Mouse (Mus musculus): ENCODE measurements around the gene Fastk.
A peak's percentile ranks its signal among the peaks of the same experiment; 100 is the strongest.

The Fastk gene

GRCm38 (mm10) chr5:24452691-24453233 lies 7.7 kb upstream of the Fastk start:
- DNase-seq (ENCODE audit: low spot score): peak; percentile 45

GRCm38 (mm10) chr5:24452030-24452690 lies 7.1 kb upstream of the Fastk start, which contains the start of gene Agap3:
Agap3 (plus strand) TSS chr5:24452177.
- no peak for DNase-seq (ENCODE audit: low spot score)

- DNase-seq (ENCODE audit: low spot score): peak; percentile 88
These were observed 6.4 kb upstream of the Fastk start for GRCm38 (mm10) chr5:24451264-24452029.

- DNase-seq (ENCODE audit: low spot score): peak; percentile 85
These were observed 2.7 kb upstream of the Fastk start, which contains the start of gene Tmub1 for GRCm38 (mm10) chr5:24447624-24448298. Tmub1 (minus strand) TSS chr5:24447854.

GRCm38 (mm10) chr5:24446630-24447029 lies 1.5 kb upstream of the Fastk start:
- DNase-seq (ENCODE audit: low spot score): no peak

- DNase-seq (ENCODE audit: low spot score): no peak
These were observed 467 bp upstream of the Fastk start for GRCm38 (mm10) chr5:24445428-24446080.

DNA sequence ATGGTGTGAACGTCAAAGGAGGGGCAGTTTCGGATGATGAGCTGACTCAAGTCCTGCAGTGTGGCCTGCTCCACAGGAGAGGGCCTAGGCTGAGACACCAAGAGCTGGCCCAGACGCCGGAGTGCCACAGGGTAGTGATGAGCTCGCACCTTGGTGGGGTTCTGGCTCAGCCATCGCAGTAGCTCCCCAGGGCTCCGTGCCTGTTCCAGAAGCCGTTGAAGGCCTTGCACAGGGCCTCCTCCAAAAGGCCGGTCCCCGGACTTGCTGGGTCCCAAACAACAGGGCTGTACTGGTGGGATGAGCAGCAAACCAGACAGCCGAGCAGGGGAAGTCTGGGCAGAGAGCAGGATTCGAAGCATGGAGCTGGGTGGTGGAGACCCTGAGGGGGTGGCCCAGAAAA lies 1.2 kb downstream of the Fastk start:
- DNase-seq (ENCODE audit: low spot score): no peak

- no peak for DNase-seq (ENCODE audit: low spot score)
These were observed 1.9 kb downstream of the Fastk start for GRCm38 (mm10) chr5:24443204-24443603.

DNA sequence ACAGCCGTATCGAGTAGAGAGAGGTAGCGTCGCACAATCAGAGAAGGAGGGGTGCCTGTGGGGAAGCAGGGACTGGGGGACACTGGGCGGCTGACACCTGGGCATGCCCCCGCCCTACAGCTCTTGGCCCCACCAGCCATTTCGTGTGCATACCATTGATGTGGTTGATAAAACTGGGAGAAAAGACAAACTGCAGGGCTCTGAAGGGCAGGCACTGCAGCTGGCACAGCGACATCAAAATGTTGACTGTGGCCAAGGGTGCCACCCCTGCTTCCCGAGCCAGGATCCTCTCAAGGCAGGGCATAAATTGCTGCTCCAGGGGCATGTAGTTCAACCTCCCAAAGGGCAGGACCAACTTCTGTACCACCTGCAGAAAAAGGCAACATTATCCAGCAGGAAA lies 3.1 kb downstream of the Fastk start:
- DNase-seq (ENCODE audit: low spot score): no peak

DNA sequence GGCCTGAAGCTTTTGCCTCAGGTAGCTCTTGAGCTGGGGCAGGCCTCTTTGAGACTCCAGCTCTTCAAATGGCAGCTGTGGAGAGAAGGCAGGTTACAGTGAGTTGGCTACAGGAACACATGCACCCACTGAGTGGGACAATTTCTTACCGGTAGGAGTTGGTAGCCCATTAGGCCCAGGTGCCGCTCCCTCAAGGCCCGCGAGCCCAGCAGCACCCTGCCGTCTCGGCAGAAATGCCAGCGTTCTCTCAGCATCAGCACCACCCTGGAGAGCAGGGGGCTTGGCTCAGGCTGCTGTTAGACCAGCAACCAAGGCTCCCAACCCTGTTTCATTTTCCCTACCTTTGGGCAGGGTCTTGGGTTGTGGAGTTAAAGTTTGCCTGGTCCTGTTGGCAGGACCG lies 3.9 kb downstream of the Fastk start:
- DNase-seq (ENCODE audit: low spot score): no peak

- no peak for DNase-seq (ENCODE audit: low spot score)
These were observed 11.1 kb downstream of the Fastk start for GRCm38 (mm10) chr5:24433993-24434392.

- no peak for DNase-seq (ENCODE audit: low spot score)
These were observed 16.5 kb downstream of the Fastk start for GRCm38 (mm10) chr5:24428596-24428995.

GRCm38 (mm10) chr5:24427981-24428402 lies 17.1 kb downstream of the Fastk start:
- DNase-seq (ENCODE audit: low spot score): peak; percentile 59

DNA sequence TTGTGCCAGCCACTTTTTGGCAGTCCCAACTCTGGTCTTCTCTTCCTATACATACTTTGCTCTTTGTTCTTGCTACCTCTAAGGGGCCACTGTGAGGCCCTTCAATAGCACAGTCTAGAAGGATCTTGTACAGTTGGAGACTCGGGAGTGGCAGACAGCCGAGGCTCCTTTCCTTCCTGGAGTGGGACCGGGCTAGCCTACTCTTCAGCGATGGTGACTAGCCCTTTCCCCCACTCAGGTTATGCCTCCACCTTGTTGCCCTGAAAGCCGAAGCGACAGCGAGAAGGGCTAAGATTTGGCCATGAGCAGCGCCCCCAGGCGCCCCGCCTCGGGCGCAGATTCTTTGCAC lies 17.8 kb downstream of the Fastk start:
- DNase-seq (ENCODE audit: low spot score): no peak

DNA sequence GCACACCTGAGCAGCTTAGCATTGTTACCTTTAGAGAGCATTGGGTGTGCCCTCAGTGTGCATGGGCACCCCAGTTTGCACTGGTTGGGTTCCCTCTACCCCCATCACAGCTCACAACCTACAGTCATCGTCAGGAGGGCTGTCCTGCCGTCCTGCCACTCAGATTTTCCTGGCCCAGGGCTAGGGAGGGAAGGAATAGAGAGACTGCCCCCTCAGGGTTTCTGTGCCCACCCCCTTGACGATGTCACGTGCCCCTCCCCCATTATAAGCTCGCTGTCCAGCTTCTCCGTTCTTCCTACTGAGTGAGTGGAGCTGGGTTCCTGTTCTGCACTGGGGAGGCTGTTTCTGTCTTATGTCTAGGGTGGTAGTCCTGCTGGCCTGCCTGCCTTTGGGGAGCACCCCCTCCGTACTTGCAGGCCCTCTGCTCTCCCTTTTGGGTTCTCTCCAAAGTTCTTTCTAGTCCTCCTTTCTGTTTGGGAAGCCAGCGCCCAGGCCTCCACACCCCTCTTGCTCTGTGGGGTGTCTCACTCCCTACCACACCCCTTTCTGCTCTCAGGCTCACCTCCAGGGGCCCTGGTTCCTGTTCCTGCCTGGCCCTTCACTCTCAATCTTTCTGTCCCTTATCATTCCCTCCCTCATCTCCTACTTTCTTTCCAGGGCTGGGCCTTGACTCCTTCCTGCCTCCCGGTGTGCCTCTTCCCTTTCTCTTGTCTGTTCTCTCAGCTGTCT lies 18.4 kb downstream of the Fastk start:
- no peak for DNase-seq (ENCODE audit: low spot score)

DNA sequence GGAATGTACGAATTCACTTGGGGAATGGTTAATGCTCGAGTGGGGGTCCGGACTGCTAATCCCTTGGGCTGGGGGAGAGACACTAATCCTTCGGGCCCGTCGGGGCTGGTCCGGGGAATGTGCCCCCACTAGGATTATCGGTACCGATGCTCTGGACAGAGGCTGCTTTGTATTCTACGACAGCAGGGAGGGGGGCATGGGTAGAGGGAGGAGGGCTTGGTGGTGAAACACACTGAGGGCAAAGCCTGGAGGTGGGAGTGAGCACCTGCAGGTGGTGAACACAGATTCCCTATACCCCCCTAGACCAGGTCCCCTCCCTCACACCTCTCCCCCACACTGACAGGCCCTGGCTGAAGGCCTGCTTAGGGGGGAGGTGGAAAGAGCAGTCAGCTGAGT lies 19.1 kb downstream of the Fastk start:
- DNase-seq (ENCODE audit: low spot score): peak; percentile 26

DNA sequence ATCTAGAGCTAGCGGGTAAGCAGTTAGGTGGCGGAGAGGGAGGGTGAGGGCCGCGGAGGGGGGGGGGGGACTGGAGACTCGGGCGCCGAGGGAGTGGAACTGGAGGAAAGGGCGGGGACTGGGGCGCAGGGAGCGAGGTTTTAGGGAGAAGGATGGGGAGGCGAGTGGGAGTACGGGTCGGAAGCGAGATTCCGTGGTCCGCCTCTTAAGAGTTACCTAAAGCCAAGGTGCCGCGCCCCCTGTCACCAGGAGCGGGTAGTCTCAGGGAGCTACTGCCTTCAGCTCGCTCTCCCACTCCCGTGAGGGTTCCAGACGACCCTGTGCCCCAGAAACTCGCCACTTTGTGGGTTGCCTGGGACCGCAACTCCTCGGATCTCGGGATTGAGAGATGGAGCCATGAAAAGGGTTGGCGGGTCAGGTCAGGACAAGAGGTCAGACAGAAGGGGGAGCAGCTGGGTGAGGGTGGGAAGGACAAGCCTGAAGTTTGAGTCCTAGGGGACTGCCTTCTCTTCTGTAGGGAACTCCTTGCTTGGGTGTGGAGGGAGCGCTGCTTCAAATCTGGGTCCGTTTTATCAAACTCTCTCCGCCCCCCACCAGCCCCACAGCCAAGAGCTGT lies 19.6 kb downstream of the Fastk start:
- peak; percentile 75 for DNase-seq (ENCODE audit: low spot score)

- peak; percentile 91 for DNase-seq (ENCODE audit: low spot score)
These were observed 20.2 kb downstream of the Fastk start for GRCm38 (mm10) chr5:24424861-24425411.

DNA sequence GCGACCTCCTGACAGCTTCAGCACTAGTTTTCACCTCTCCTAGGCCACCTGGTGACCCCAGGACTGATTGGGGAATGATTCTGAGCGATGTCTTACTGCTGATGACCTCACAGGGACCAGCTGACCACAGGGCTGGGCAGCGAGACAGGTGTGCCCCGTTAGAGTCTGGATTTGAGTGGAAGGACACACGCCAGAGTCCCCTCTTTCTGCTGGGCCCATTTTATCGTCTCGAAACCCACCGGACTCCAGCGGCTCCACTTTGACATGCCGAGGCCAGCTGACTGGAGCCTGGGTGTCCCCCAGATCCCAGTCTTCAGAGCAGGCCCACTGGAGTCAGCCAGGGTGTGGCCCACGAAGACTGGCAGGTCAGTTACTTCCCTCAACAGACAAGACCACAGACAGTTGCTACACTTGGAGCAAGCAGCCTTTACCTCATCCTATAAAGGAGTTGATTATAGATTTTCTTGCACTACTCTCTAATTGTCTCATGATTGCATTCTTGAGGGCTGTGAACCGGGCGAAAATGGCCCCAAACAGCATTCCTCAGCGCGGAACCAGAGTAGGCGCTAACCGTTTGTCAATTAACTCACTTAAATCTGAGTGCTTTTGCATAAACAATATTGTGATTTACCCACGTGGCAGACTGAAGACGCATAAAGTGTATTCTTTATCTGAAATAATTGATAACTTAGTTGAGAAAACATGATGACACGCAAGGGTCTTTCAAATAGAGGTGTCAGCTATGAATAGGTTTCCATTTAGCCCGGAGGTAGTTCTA lies 20.9 kb downstream of the Fastk start:
- DNase-seq (ENCODE audit: low spot score): peak; percentile 22
